Mouse (Mus musculus): ENCODE results near the gene Chrm1.

The Chrm1 gene

GRCm38 (mm10) chr19:8683627-8684026 is 20.0 kb downstream of the Chrm1 start:
- no peak for DNase-seq (ENCODE audit: low spot score in 2 of 2)

GRCm38 (mm10) chr19:8691871-8692539 is 28.4 kb downstream of the Chrm1 start:
- no peak for DNase-seq (ENCODE audit: low spot score in 2 of 2)

- DNase-seq (ENCODE audit: low spot score in 2 of 2): no peak
These were observed 29.2 kb downstream of the Chrm1 start for GRCm38 (mm10) chr19:8692740-8693139.

GRCm38 (mm10) chr19:8695330-8695729 is 31.7 kb downstream of the Chrm1 start:
- DNase-seq (ENCODE audit: low spot score in 2 of 2): no peak

- DNase-seq (ENCODE audit: low spot score in 2 of 2): no peak
These were observed 36.1 kb downstream of the Chrm1 start for GRCm38 (mm10) chr19:8699652-8700051.

- no peak for DNase-seq (ENCODE audit: low spot score in 2 of 2)
These were observed 38.9 kb downstream of the Chrm1 start for GRCm38 (mm10) chr19:8702458-8702857.

- no peak for DNase-seq (ENCODE audit: low spot score in 2 of 2)
These were observed 40.0 kb downstream of the Chrm1 start for GRCm38 (mm10) chr19:8703571-8703970.

GRCm38 (mm10) chr19:8705026-8705708 is 41.6 kb downstream of the Chrm1 start:
- no peak for DNase-seq (ENCODE audit: low spot score in 2 of 2)

- DNase-seq (ENCODE audit: low spot score in 2 of 2): no peak
These were observed 42.6 kb downstream of the Chrm1 start for GRCm38 (mm10) chr19:8706132-8706667.

- DNase-seq (ENCODE audit: low spot score in 2 of 2): no peak
These were observed 43.3 kb downstream of the Chrm1 start for GRCm38 (mm10) chr19:8706930-8707329.

GRCm38 (mm10) chr19:8708954-8709353 is 45.4 kb downstream of the Chrm1 start:
- no peak for DNase-seq (ENCODE audit: low spot score in 2 of 2)

- DNase-seq (ENCODE audit: low spot score in 2 of 2): peak; percentile 59 to 68
These were observed 46.5 kb downstream of the Chrm1 start for GRCm38 (mm10) chr19:8710057-8710456.

GRCm38 (mm10) chr19:8711506-8711905 is 47.9 kb downstream of the Chrm1 start:
- no peak for DNase-seq (ENCODE audit: low spot score in 2 of 2)

- no peak for DNase-seq (ENCODE audit: low spot score in 2 of 2)
These were observed 48.6 kb downstream of the Chrm1 start for GRCm38 (mm10) chr19:8711949-8712869.

- DNase-seq (ENCODE audit: low spot score in 2 of 2): peak; percentile 81 to 88
These were observed 49.3 kb downstream of the Chrm1 start for GRCm38 (mm10) chr19:8712870-8713305.

GRCm38 (mm10) chr19:8713306-8713996 is 49.9 kb downstream of the Chrm1 start:
- DNase-seq (ENCODE audit: low spot score in 2 of 2): peak; percentile 95

GRCm38 (mm10) chr19:8713997-8714652 is 50.5 kb downstream of the Chrm1 start:
- no peak for DNase-seq (ENCODE audit: low spot score in 2 of 2)

- DNase-seq (ENCODE audit: low spot score in 2 of 2): no peak
These were observed 51.3 kb downstream of the Chrm1 start for GRCm38 (mm10) chr19:8714653-8715481.

GRCm38 (mm10) chr19:8715868-8716766 is 52.5 kb downstream of the Chrm1 start:
- no peak for DNase-seq (ENCODE audit: low spot score in 2 of 2)

All from right cerebral cortex, postnatal 10 days (tissue).